Mouse (Mus musculus) liver, embryonic 14 days (tissue): ENCODE results near the gene Nhsl1. TPM values are rescaled to one million over a fixed set of nuclear protein-coding genes. Genes with fewer than 3 reads are reported as not detected.

Experiments
- polyA plus RNA-seq: library from polyadenylated mRNA; depleted of rRNA; stranded (reverse); fragments of >200 nt; gene quantifications from 2 replicates; pipeline ENCODE4 v1.2.3, GENCODE M21; 2012; rRNA removed

The Nhsl1 gene
- polyA plus RNA-seq = 0.54 and 0.66 TPM in 2 replicates

DNA sequence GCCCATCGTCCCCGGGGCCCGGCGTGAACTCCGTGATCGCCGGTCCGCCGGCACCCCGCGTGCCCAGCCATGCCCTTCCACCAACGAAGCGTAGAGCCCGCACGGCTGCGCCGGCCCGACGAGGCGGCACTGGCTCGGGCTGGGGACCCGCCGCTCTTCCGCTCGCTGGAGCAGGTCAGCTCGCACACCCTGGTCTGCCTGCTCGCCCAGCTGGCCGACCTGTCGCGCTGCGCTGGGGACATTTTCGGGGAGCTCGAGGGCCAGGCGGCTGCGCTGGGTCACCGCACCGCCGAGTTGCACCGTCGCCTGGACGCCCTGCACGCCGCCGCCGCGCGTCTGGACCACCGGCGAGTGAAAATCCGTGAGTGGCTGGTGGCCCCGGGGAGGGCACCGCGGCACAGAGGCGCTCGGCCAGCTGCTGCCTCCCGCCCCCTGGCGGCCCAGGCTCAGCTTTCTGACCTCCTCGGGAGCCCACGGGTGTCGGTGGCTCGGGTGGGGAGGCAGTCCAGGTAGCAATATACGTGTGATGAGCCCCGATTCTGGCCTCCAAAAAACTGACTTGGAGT, at the start of gene Nhsl1:
Nhsl1 (plus strand) TSS at position 70 of the 566 bp plus-strand sequence.

DNA sequence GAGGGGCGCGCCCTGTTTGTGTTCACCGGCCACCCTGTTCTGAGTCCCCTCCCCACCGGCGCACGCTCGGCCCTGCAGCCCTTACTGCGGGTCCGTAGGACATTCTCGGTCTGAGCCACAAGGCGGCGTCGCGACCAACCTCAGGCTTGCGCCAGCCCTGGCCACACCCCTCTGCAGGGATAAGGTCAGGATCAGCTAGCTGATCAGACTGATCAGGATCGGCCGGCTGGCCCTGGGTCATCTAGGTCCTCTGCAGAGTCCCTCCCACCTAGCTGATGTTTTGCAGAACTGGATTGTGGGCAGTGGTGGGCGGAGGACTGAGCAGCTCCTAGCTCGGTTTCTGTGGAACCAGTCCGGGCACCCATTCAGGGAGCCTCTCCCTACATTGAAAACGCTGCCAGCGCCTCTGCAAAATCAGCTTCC, 227.0 kb downstream of the Nhsl1 start, which contains the start of gene Hebp2:
Hebp2 (minus strand) TSS at position 264 of the 423 bp plus-strand sequence.

Other genes with a start within 250 kb of the Nhsl1 start
- 0.08 and 0.18 TPM in 2 replicates for gene Ect2l, start 108.1 kb upstream of the Nhsl1 start, polyA plus RNA-seq
- gene Ccdc28a, start 84.0 kb upstream of the Nhsl1 start, polyA plus RNA-seq = 6.1 and 6.6 TPM in 2 replicates
- gene Hebp2, start 227.1 kb downstream of the Nhsl1 start, polyA plus RNA-seq = 0.63 and 0.71 TPM in 2 replicates